Mouse (Mus musculus) embryonic stem cell, embryonic (primary cell): ENCODE measurements around the gene Per1.

Experiments used
- CTCF ChIA-PET, 4 experiments: fragments of 300-600 bp in 2 of 4; fragments of 350-600 bp in 2 of 4; sonication (Branson Sonifier 250); formaldehyde crosslinking; loops; one replicate each; lab custom pipeline; 2022; ENCODE audit warnings: inconsistent platforms in 2 of 4; lab: Charles Lee
- POLR2A ChIA-PET, 4 experiments: fragments of 300-600 bp in 2 of 4; fragments of 350-600 bp in 2 of 4; sonication (Branson Sonifier 250); formaldehyde crosslinking; loops; one replicate each; lab custom pipeline; 2022; ENCODE audit warnings: antibody characterized with exemption in 4 of 4, inconsistent platforms in 1 of 4; lab: Charles Lee

Gene Per1

GRCm38 (mm10) chr11:69085608-69086007 lies 9.4 kb upstream of the Per1 start:
- CTCF ChIA-PET = no interaction called here
- POLR2A ChIA-PET = interaction anchor here (0.5 to 19.7 kb wide), 9 partner anchors 9 to 576 kb away, joined by 3 to 547 read pairs (median 15); partner anchors contain the start of genes Tmem107 (in 2 of the 4), 9130213A22Rik (in 1 of the 4), Hes7 (in 1 of the 4) and Per1 (in 1 of the 4)

DNA sequence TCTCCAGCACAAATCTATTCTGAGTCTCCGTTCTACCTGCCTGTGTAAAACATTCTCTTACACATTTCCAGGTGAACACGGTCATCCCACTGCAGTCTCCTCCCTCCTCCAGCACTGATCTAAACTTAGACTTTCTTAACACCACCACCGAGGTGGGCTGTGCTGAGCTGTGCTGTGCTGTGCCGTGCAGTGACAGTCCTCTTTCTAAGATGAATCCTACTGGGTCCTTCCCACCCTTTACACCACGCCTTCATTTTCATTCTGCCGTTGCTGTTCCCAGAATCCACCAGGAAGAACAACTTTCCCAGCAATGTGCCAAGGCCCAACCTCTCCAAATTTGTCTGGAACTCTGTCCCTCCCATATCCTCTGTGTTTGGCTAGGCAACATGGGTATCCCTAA lies 8.6 kb upstream of the Per1 start:
- ChIA-PET CTCF (interaction anchor here in 1 of 4 experiments (1.2 kb wide), 2 partner anchors 13 to 38 kb away, joined by 3 to 4 read pairs; no protein-coding TSS in a partner anchor), POLR2A (interaction anchor here in 3 of 4 experiments (1.1 to 19.7 kb wide), 15 partner anchors 9 to 36 kb away, joined by 4 to 547 read pairs (median 10); partner anchors contain the start of genes Tmem107 (in 3 of the 3), 9130213A22Rik (in 2 of the 3), Borcs6 (in 1 of the 3) and Hes7 (in 1 of the 3))

DNA sequence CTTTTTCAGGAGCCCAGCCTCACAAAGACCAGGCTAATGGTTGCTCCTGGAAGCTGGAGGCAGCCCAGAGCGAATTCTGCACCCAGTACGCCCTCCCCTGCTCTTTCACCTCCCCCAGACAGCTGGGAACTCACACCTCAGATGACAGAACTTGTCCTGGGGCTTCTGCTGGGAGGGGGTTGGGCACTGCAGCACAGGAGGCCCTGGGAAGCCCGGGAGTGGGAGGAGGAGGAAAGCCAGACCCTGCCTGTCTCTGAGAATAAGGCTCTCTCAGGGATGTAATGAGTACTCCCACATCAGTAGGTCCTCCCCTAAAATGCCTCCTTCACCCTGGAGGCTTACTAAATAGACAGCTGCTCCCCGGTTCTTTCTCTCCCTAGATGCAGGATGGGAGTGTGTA lies 7.9 kb upstream of the Per1 start:
- ChIA-PET CTCF (interaction anchor here in 3 of 4 experiments (0.6 to 1.3 kb wide), 8 partner anchors 11 to 509 kb away, joined by 3 to 5 read pairs (median 4); no protein-coding TSS in a partner anchor), POLR2A (interaction anchor here (0.6 to 19.7 kb wide), 24 partner anchors 8 to 526 kb away, joined by 3 to 547 read pairs (median 7); partner anchors contain the start of genes Tmem107 (in 3 of the 4), 9130213A22Rik (in 2 of the 4), Borcs6 (in 2 of the 4) and Hes7 (in 1 of the 4))

GRCm38 (mm10) chr11:69087597-69087996 lies 7.4 kb upstream of the Per1 start:
- ChIA-PET CTCF (interaction anchor here in 3 of 4 experiments (0.6 to 1.3 kb wide), 7 partner anchors 11 to 509 kb away, joined by 3 to 4 read pairs (median 4); no protein-coding TSS in a partner anchor), POLR2A (interaction anchor here (0.6 to 19.7 kb wide), 26 partner anchors 9 to 525 kb away, joined by 3 to 547 read pairs (median 6); partner anchors contain the start of genes Tmem107 (in 3 of the 4), 9130213A22Rik (in 2 of the 4), Borcs6 (in 2 of the 4) and Hes7 (in 1 of the 4))

DNA sequence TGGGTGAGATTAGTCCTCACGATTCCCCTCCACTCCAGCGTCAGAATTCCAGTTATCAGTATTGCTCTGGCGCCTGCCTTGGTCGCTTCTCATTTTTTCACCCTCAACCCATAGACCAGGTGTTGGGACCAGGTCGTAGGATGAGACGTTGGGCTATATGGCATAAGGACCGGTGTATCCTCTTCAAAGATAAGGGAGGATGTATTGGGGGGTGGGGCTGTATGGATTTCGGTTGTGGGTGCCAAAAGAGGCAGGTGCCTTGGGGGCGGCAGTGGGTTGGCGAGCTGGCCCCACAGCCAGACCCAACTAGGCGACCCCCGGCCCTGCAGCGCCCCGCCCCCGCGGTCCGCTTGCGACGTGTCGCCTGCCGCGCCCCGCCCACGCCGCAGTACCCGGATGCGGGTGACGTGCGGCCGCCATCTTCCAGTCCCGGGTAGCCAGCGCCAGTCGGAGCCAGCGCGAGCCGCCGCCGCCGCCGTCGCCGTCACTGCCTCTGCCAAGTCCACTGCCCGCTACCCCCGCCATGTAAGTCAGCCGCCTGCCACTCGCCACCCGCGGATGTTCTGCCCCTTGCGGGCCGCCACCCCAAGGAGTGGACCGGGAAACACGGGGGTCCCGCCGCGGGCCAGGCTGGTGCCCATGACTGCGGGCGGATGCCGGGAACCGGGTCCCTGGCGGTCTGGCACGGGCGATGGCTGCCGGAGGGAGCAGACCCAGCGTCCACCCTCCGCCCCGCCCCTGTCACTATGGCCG lies 6.7 kb upstream of the Per1 start, which contains the start of gene Vamp2:
TSS of gene Vamp2 (plus strand) at position 388 of the 753 bp plus-strand sequence.
- ChIA-PET CTCF (interaction anchor here in 1 of 4 experiments (1.3 kb wide), 1 partner anchor 12 kb away, joined by 3 read pairs; no protein-coding TSS in a partner anchor), POLR2A (interaction anchor here (0.6 to 19.7 kb wide), 21 partner anchors 9 to 329 kb away, joined by 3 to 547 read pairs (median 7); partner anchors contain the start of genes Tmem107 (in 3 of the 4), 9130213A22Rik (in 2 of the 4), Borcs6 (in 2 of the 4) and Hes7 (in 1 of the 4))

- CTCF ChIA-PET = interaction anchor here in 1 of 4 experiments (1.0 kb wide), 1 partner anchor 22 kb away, joined by 3 read pairs; no protein-coding TSS in a partner anchor
- POLR2A ChIA-PET = interaction anchor here in 3 of 4 experiments (0.6 to 19.7 kb wide), 13 partner anchors 10 to 146 kb away, joined by 3 to 547 read pairs (median 10); partner anchors contain the start of genes Borcs6 (in 2 of the 3), Tmem107 (in 2 of the 3), 9130213A22Rik (in 1 of the 3) and Hes7 (in 1 of the 3)
Measured at GRCm38 (mm10) chr11:69088856-69089615, 6.0 kb upstream of the Per1 start.

GRCm38 (mm10) chr11:69089616-69090290 lies 5.3 kb upstream of the Per1 start:
- ChIA-PET POLR2A (interaction anchor here in 3 of 4 experiments (0.7 to 19.7 kb wide), 6 partner anchors 9 to 145 kb away, joined by 3 to 547 read pairs (median 138); partner anchors contain the start of genes Tmem107 (in 2 of the 3), 9130213A22Rik (in 1 of the 3) and Hes7 (in 1 of the 3)), CTCF (interaction anchor here in 1 of 4 experiments (1.0 kb wide), 1 partner anchor 23 kb away, joined by 3 read pairs; no protein-coding TSS in a partner anchor)

DNA sequence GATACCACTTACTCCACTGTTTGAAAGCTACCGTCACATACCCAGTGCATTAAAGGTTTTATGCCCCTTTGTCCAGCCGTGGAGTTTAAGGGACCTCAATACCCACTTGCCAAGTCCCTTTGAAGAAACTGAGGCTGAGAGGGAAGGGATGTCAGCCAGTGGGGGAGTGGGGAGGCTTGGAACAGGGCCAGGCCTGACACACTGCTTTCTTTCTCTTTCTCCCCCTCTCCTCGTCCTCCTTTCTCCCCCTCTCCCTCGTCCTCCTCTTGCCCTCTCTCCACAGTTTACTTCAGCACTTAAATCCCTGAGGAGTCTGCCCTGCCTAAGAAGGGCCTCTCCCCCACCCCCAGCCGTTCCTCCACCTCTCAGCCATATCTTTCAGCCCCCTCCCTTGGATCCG lies 4.7 kb upstream of the Per1 start:
- POLR2A ChIA-PET = interaction anchor here in 3 of 4 experiments (0.9 to 19.7 kb wide), 5 partner anchors 14 to 508 kb away, joined by 3 to 547 read pairs (median 269); partner anchors contain the start of genes Tmem107 (in 3 of the 3), 9130213A22Rik (in 1 of the 3) and Hes7 (in 1 of the 3)
- CTCF ChIA-PET = interaction anchor here in 1 of 4 experiments (1.3 kb wide), 1 partner anchor 43 kb away, joined by 3 read pairs; no protein-coding TSS in a partner anchor

- ChIA-PET CTCF (interaction anchor here (0.5 to 3.0 kb wide), 19 partner anchors 10 to 231 kb away, joined by 3 to 14 read pairs (median 4); partner anchors contain the start of gene 9130213A22Rik (in 1 of the 4)), POLR2A (interaction anchor here (0.7 to 19.7 kb wide), 15 partner anchors 8 to 67 kb away, joined by 3 to 547 read pairs (median 5); partner anchors contain the start of genes Tmem107 (in 3 of the 4), 9130213A22Rik (in 2 of the 4), Borcs6 (in 1 of the 4) and Hes7 (in 1 of the 4))
Measured at GRCm38 (mm10) chr11:69091566-69092385, 3.2 kb upstream of the Per1 start.

GRCm38 (mm10) chr11:69092386-69092751 lies 2.6 kb upstream of the Per1 start:
- POLR2A ChIA-PET = interaction anchor here (0.6 to 19.7 kb wide), 16 partner anchors 10 to 64 kb away, joined by 3 to 547 read pairs (median 5); partner anchors contain the start of genes Tmem107 (in 3 of the 4), 9130213A22Rik (in 2 of the 4), Borcs6 (in 1 of the 4) and Hes7 (in 1 of the 4)
- CTCF ChIA-PET = interaction anchor here (0.5 to 3.0 kb wide), 22 partner anchors 9 to 367 kb away, joined by 3 to 14 read pairs (median 4); partner anchors contain the start of genes 9130213A22Rik (in 1 of the 4) and Slc25a35 (in 1 of the 4)

GRCm38 (mm10) chr11:69092871-69093270 lies 2.1 kb upstream of the Per1 start:
- ChIA-PET POLR2A (interaction anchor here (0.6 to 19.7 kb wide), 20 partner anchors 8 to 64 kb away, joined by 3 to 547 read pairs (median 4); partner anchors contain the start of genes Tmem107 (in 3 of the 4), 9130213A22Rik (in 2 of the 4), Borcs6 (in 1 of the 4) and Hes7 (in 1 of the 4)), CTCF (interaction anchor here (0.6 to 3.0 kb wide), 21 partner anchors 8 to 366 kb away, joined by 3 to 14 read pairs (median 4); partner anchors contain the start of genes 9130213A22Rik (in 1 of the 4), Borcs6 (in 1 of the 4) and Slc25a35 (in 1 of the 4))

GRCm38 (mm10) chr11:69093856-69094255 lies 1.2 kb upstream of the Per1 start:
- POLR2A ChIA-PET = interaction anchor here (0.8 to 19.7 kb wide), 30 partner anchors 9 to 241 kb away, joined by 3 to 547 read pairs (median 8); partner anchors contain the start of genes Tmem107 (in 3 of the 4), 9130213A22Rik (in 2 of the 4), Borcs6 (in 2 of the 4) and Cntrob (in 1 of the 4)
- CTCF ChIA-PET = interaction anchor here in 3 of 4 experiments (0.6 to 3.0 kb wide), 11 partner anchors 13 to 918 kb away, joined by 3 to 14 read pairs (median 7); partner anchors contain the start of genes Borcs6 (in 1 of the 3) and Slc25a35 (in 1 of the 3)

- ChIA-PET POLR2A (interaction anchor here (0.6 to 19.7 kb wide), 49 partner anchors 8 to 906 kb away, joined by 3 to 547 read pairs (median 7); partner anchors contain the start of genes Tmem107 (in 3 of the 4), 9130213A22Rik (in 2 of the 4), Trp53 (in 2 of the 4) and Wrap53 (in 2 of the 4)), CTCF (interaction anchor here (0.6 to 2.0 kb wide), 11 partner anchors 11 to 1076 kb away, joined by 3 to 13 read pairs (median 4); partner anchors contain the start of genes Fxr2 (in 1 of the 4) and Hes7 (in 1 of the 4))
Measured at GRCm38 (mm10) chr11:69095511-69096231, 654 bp downstream of the Per1 start.
